Mouse (Mus musculus) spleen, adult 18-20 months (tissue): ENCODE results near the gene Tlcd1.
A peak's percentile ranks its signal among the peaks of the same experiment; 100 is the strongest.

ENCODE experiments used
- DNase-seq, 2 experiments: peaks; one replicate each; pipeline ENCODE4 v3.0.0; 2022; ENCODE audit warnings: mixed read lengths in 2 of 2

Tlcd1 gene

DNA sequence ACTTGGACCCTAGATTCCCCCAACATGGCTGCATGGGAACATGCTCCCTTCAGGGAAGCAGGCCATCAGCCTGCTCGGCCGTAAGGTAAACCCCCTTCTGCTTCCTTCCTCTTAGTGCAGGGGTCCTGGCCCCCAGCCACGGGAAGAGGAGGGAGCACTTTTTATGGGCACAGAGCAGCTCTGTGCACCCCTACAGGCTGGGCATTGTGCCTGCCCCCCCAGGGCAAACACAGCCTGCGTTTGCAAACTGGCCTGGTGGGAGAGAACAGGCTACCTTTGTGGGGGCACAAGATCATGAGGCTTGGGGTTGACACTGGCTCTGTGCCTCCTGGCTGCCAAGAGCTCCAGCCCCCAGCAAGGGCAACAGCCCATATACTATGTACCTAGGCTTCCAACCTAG is 14.5 kb upstream of the Tlcd1 start:
- DNase-seq = no peak

DNA sequence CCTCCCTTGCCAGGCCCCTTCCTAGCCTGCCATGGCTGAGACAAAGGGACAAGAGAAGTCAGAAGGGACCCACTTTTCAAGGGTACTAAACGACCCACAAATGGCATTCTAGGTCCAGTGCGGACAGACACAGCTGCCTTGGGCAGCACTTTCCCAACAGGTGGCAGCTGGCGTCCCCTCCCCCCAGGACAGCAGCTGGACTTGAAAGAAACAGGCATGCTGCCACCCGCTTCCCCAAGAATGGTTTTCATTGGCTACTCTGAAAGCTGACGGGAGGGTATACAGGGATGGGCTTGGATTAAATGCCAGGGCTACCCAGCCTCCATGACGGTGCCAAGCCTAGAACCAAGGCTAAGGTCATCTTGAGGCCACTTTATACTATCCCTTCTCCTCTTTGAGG is 14.0 kb upstream of the Tlcd1 start:
- no peak for DNase-seq

- no peak for DNase-seq
These were observed 13.5 kb upstream of the Tlcd1 start for GRCm38 (mm10) chr11:78163045-78163444.

DNA sequence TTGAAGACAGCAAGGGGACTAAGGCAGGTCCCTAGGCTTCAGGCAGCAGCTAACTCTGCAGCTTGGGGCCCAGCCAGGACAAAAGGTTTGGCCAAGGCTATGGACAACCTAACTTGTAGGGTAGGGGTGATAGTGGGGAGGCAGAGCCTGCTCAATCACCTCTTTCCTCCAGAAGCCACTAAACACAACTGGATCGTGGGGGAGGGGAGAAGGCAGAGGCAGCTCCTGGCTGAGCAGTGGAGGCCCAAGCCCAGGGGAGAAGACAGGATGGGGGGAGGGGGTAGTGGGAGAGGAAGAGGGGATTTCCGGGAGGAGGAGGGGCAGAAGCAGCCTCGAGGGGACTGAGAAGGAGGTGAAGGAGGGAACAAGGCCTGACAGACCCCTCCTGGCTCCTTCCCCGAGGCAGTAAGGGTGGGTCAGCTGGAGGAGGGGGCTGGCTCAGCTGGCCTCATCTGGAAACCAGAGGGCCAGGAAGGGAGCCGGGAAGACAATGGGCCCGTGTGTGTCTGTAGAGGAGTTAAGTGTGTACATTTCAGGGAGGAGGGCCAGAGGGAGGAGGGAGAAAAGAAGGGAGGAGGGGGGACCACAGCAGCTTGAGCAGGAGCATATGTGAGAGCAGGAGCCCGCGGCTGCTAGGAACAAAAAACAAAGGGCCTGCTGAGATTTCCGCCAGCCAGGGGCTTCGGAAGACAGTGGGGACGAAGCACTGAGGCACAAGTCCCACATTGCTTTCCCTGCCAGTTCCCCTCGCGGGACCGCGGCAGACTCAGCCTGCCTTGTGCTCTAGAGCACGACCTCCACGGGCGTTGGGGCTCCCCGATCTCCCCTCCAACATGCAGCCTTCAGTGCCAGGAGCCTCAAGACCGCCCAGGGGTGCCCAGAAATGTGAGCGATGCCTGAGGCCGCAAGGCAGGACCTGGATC is 12.6 kb upstream of the Tlcd1 start:
- DNase-seq = peak; percentile 43 to 58

DNA sequence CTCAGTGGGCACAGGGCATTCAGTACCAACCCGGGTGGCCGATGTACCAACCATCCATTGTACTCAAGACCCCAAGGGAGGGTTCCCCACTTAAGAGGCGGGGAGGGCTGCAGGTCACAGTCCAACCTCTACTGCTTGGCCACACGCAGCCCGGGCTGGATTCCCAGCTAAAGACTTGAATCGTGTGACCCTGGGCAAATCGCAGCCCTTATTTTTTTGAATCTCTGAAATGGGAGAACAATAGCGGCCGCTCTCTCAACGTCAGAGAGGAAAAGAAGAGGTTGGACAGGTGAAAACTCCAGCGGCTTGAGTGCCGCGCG is 11.9 kb upstream of the Tlcd1 start:
- no peak for DNase-seq

DNA sequence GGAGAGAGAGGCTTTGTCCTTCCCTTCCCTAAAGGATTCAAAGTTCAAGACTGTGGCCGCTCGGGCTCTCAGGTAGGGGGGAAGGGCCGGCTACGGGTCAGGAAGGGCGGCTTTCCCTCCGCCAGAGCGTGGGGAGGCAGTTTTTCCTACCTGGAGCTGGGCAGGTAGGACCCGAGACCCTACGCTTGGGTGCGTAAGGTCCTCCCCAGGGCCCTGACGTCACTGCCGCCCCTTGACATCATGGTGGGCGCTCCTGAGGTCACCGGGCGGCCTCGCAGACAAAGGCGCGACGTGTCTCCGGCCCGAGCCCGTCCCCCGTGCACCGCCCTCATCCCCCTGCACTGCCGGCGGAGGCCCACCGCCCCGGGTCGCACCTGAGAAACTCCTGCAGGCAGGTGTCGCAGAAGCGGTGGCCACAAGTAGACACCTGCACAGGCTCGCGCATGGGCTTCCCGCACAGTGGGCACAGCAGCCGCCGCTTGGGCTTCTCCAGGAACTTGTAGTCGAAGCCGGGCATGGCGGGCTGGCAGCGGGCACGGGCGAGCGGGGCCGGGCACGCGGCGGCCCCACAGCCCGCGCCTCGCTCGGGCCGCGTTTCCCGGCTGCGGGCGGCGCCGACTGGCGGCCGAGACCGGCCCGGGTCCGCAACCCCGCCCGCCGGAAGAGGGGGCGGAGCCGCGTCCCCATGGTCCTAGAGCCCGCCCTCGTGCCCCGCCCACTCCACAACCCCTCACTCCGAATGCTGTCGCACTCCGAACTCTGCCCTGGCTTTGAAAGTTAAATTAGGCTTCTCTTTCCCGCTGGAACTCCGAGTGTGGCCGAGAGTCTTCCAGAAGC is 11.4 kb upstream of the Tlcd1 start, which contains the start of gene Traf4:
TSS of gene Traf4 (minus strand) at position 666 of the 837 bp plus-strand sequence.
- DNase-seq = peak; percentile 78 to 91

DNA sequence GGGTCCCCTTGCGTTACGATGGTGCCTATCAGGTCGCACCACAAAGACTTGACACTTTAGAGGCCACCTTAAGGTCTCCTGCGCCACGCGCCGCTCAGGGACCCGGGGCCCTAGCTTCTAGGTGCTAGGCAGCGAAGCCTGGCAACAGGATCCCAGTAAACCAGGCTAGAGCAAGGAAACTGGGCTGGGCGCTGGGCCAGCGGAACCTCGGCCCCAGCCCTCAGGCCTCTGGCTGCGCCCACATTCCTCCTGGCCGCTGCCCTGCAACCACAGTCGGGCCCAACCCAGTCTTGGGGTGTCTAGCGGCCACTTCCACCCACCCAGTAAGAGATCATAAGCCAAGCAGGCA is 10.8 kb upstream of the Tlcd1 start:
- no peak for DNase-seq

DNA sequence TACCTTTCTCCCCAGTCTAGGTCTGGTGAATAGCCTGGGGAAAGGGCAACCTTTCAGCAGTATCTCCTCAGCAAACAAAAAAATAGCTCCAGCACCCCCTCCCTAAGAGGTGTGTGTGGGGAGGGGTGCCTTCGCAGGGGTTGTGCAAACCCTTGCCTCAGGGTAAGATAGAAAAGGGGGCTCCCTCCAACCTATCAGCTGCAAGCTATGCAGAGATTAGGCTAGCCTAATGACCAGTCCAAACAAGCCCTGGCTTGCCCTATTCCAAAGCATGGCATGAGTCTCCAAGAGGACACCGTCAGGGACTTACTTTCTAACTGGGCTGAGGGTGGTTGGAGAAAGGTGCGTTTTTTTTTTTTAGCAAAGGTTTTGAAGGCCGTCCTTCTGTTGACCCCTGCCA is 10.3 kb upstream of the Tlcd1 start:
- no peak for DNase-seq

GRCm38 (mm10) chr11:78166640-78167039 is 9.9 kb upstream of the Tlcd1 start:
- no peak for DNase-seq

- no peak for DNase-seq
These were observed 9.1 kb upstream of the Tlcd1 start for GRCm38 (mm10) chr11:78167257-78167959.

- peak; percentile 58 to 64 for DNase-seq
These were observed 7.7 kb upstream of the Tlcd1 start for GRCm38 (mm10) chr11:78168541-78169468.

GRCm38 (mm10) chr11:78170306-78170705 is 6.2 kb upstream of the Tlcd1 start:
- DNase-seq = no peak

GRCm38 (mm10) chr11:78171328-78171727 is 5.2 kb upstream of the Tlcd1 start:
- no peak for DNase-seq

DNA sequence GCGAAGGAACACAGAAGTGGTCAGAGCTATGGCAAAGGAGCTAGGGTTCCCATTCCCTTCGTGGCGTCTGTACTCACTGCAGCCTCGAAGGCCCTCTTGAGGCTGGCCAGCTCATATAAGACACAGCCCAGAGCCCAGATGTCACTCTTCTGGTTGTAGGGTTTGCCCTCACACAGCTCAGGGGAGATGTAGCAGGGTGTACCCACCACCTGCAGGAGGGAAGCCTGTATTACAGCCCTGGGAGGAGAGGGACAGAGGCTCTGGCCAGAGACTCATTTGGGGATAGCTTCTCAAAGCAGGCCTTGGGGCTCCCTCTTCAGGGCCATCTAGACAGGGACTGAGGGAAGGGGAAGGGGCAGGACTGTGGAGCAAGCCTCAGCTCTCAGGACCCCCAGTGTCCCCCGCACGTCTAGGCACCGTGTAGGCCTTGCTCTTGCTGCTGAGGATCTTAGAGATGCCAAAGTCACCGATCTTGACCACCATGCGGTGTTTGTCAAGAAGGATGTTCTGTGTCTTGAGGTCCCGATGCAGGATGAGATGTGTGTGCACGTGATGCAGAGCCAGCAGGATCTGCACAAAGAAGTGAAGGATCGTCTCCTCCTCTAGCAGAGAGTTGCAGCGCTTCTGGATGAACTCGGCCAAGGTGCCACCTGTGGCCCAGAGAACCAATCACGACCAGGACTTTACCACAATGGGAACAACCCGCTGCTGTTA is 4.3 kb upstream of the Tlcd1 start:
- DNase-seq = no peak

GRCm38 (mm10) chr11:78172748-78173383 is 3.6 kb upstream of the Tlcd1 start:
- DNase-seq = no peak

DNA sequence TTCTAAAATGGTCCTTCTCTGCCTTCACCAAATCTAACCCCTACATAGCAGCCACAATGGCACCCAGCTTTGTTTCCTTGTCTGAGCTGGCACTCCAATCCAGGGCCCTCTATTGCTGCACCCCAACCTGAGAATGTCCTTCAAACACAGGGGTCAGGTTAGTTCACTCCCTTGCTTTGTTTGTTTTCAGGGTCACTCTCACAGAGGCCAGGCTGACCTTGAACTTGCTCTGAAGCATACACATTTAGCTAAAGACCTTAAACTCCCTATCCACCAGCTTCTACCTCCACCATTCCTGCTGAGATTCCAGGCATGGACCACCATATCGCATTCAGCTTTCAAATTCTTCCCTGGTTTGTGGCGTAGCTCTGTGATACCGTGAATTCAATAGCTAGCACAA is 2.0 kb upstream of the Tlcd1 start:
- no peak for DNase-seq

DNA sequence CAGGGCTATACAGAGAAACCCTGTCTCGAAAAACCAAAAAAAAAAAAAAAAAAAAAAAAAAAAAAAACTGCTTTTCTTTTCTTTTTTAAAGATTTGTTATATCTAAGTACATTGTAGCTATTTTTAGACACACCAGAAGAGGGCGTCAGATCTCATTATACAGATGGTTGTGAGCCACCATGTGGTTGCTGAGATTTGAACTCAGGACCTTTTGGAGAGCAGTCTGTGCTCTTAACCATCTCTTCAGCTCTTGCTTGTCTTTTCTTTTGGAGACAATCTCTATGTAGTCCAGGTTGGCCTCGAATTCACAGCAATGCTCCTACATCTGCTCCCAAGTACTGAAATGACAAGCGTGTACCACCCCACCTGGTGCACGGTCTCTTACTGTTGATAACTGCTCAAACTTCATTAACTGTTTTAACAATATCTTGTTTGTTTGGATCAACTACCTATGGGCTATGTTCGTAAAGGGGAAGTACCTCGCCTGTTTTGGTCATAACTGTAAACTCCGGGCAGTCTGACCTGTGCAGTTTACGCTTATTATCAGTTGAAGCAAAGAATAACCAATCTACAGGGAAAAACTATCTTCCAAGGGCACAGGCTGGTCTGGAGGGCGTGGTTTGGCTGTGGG is 625 bp upstream of the Tlcd1 start:
- DNase-seq = no peak

- DNase-seq = no peak
These were observed 407 bp downstream of the Tlcd1 start for GRCm38 (mm10) chr11:78176905-78177331.

DNA sequence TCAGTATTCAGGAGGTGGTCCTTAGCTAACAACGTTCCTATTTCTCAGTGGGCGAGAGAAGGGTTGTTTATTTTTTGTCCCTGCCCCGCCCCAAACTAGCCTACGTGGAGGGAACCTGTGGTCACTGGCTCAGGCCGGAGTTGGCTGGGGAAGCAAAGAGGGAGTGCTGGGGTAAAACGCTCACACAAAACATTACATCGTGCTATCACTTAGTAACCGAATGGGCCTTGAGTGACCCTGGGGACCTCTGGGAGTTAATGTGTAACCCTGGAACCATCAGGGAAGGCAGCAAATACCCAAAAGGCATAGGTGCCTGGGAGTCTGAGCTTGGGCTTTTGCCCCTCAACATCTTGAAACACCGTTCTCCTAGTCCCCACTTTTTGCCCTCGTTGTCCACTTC is 926 bp downstream of the Tlcd1 start:
- no peak for DNase-seq
